Mouse (Mus musculus) thymus, adult 2 months (tissue): ENCODE results near the gene Card11.

Experiments used
- CTCF ChIP-seq: fragments of 200-500 bp; IDR thresholded peaks from 2 replicates; pipeline ENCODE4 v1.5.1; 2012; ENCODE audit warnings: mild to moderate bottlenecking, control low read depth, low read length, moderate library complexity, borderline replicate concordance; ENCODE audit not compliant: control insufficient read depth, poor library complexity, insufficient read depth; ENCODE audit errors: extremely low read depth
- POLR2A ChIP-seq: fragments of 200-500 bp; IDR thresholded peaks from 2 replicates; pipeline ENCODE4 v1.6.1; 2012; ENCODE audit warnings: mild to moderate bottlenecking, low read length, control low read depth, moderate library complexity; ENCODE audit not compliant: control insufficient read depth, poor library complexity, insufficient read depth; ENCODE audit errors: extremely low read depth

- TF ChIP-seq CTCF (no peak), POLR2A (no peak)
These were observed 144.4 kb downstream of the Card11 start for GRCm38 (mm10) chr5:140855909-140856530.
